Mouse (Mus musculus) CH12.LX (cell line): ENCODE measurements around the gene Dapk1.

Source experiments
- CTCF ChIP-seq, 2 experiments: IDR thresholded peaks in 1 of 2; conservative IDR thresholded peaks in 1 of 2; 2 replicates each; pipeline ENCODE4 v1.5.1; 2011 to 2012; ENCODE audit warnings: low read depth in 2 of 2, low read length in 2 of 2, improper control_type of control experiment in 1 of 2, inconsistent platforms in 1 of 2, mild to moderate bottlenecking in 1 of 2, moderate library complexity in 1 of 2
- TBP ChIP-seq: conservative IDR thresholded peaks from 2 replicates; pipeline ENCODE4 v1.6.1; 2011; ENCODE audit warnings: low read depth, low read length, improper control_type of control experiment
- TCF12 ChIP-seq: IDR thresholded peaks from 2 replicates; pipeline ENCODE4 v1.6.1; 2014; ENCODE audit warnings: low read depth, mild to moderate bottlenecking, inconsistent platforms, low read length, improper control_type of control experiment
- ZKSCAN1 ChIP-seq: IDR thresholded peaks from 2 replicates; pipeline ENCODE4 v1.6.1; 2012; ENCODE audit warnings: low read depth, inconsistent platforms, low read length, improper control_type of control experiment, borderline replicate concordance

DNA sequence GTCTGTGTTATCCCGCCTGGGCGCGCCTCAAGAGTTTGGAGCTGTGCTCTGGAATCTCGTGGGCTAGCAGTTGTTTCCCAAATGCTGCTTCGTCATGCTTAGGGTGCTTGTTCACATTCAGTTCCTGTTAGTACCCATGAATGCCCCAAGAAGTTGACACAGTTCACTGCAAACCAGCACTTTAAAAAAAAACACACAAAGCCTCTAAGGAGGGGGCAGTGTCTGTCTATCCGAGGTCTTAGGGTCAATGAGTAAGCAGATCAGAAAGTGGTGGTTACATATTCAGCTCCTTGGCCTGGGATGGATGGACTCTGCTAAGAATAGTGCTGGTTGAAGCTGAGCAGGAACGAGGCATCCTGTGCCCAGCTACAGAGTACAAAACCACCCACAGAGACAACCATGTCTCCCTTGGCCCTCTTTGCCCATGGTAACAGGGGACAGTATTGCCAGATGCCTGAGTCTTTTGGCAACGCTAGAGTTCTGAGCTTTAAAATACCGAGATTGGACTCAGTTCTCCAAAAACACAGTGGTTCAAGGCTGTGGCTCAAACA, 59.0 kb downstream of the Dapk1 start:
- TF ChIP-seq TCF12 (no peak), ZKSCAN1 (no peak), TBP (no peak), CTCF (conservative IDR thresholded peaks at IDR 0.05 in 1 of 2, IDR thresholded peaks at IDR 0.05 in 1 of 2; ENCODE audit: low read depth in 2 of 2, low read length in 2 of 2) (no peak)
